Mouse (Mus musculus) liver, embryonic 14.5 days (tissue): ENCODE measurements at regions not wholly inside any gene's neighbourhood (a gene's known extent, or its start where the extent isn't known, plus 50 kb on each side); places are given as distances from the start of the nearest gene placed in this dataset.

Experiments used
- CTCF ChIP-seq: IDR thresholded peaks from 2 replicates; pipeline ENCODE4 v1.5.1; 2016; ENCODE audit warnings: antibody characterized with exemption, low read depth, control low read depth
- EP300 ChIP-seq: IDR thresholded peaks from 2 replicates; pipeline ENCODE4 v1.6.1; 2016; ENCODE audit warnings: antibody characterized with exemption, low read depth

- TF ChIP-seq CTCF (no peak), EP300 (no peak)
These were observed 742.9 kb upstream of the Gm19410 start for GRCm38 (mm10) chr8:35022649-35023048.
